Mouse (Mus musculus) large intestine, adult 2 months (tissue): ENCODE measurements around the gene Pmel. TPM values are rescaled to one million over a fixed set of nuclear protein-coding genes. Genes with fewer than 3 reads are reported as not detected.
"Not testable (repeated sequence)": the region's sequence is repeated elsewhere in the genome, so short reads cannot be mapped to it uniquely, and the experiment has no call there.

Source experiments
- DNase-seq: peaks from one replicate; pipeline ENCODE4 v3.0.0-alpha.2; 2012; ENCODE audit warnings: low read depth, low spot score
- WGBS: fragments of 180-500 bp; shearing (Covaris S2); methylation state at CpG from one replicate; pipeline ENCODE4 v1.1.7; 2018; 5-methylcytosine and 5-hydroxymethylcytosine counted together
- polyA plus RNA-seq: library from polyadenylated mRNA; depleted of rRNA; stranded (reverse); fragments of >200 nt; gene quantifications from 2 replicates; pipeline ENCODE4 v1.2.3, GENCODE M21; 2012

Pmel gene
- polyA plus RNA-seq, 1 experiment, result 2.8 TPM

DNA sequence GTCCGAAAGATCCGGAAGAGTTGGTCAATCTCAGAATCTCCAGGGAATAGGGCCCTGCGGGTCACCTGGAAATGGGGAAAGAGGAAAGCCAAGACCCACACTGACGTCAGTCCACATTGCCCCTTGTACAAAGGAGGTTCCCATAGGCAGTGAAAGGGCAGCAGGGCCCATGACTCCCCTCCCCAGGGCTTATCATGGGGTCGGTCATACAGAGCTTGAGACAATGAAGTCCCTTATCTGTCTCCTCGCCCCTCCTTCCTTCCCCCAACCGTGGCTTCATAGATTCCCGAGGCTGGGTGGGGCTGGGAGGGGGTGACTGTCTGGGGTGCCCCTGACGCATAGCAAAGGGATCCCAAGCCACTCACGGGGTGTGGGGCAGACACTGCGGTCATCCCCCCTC is 4.4 kb upstream of the Pmel start:
- DNase-seq, result no peak
- 60% methylated on average over 11 of the region's 11 CpGs for WGBS

DNA sequence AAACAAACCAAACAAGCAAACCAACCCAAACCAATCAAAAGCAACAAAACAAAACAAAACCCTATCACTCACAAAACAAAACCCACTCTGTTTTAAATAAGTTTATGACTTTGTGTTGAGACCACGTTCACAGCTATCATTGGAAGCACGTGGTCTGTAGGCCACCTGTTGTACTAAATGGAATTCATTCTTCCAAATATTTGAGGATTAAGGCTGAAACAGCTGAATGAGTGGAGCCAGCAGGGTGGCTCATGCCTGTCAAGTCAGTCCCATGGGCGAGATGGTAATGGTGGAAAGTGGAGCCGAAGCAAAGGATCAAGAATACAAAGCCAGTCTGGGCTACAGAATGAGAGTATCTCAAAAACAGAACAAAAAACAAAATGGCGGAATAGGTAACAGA is 3.3 kb upstream of the Pmel start:
- WGBS, result 84% methylated on average over 5 of the region's 5 CpGs
- DNase-seq, result no peak

DNA sequence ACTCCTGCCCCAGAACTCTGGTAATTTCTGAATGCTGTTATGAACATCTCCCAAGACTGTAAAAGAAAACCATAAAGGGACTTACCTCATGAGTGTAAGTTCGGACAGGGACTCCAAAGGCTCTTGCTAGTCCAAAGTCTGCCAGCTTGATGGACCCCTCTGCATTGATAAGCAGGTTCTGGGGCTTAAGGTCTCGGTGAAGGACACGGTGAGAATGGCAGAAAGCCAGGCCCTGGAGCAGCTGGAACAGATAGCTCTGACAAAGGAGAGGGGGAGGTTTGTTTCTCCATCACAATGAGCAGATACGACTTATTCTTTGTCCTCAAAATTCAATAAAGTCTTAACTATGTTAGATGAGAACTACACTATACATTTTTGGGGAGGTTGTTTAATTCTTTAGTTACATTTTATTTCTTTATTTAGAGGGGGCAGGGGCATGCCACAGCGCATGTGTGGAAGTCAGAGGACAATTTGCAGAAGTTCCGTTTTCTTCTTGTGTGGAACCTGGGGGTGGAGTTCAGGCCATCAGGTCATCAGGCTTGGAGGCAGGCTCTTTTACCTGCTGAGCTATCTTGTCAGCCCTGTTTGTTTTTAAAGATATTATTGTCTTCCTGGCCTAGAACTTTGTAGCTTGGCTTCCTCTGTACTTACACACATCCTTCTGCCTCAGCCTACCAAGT is 1.5 kb upstream of the Pmel start:
- DNase-seq, result no peak
- WGBS, result 57% methylated on average over 6 of the region's 6 CpGs

DNA sequence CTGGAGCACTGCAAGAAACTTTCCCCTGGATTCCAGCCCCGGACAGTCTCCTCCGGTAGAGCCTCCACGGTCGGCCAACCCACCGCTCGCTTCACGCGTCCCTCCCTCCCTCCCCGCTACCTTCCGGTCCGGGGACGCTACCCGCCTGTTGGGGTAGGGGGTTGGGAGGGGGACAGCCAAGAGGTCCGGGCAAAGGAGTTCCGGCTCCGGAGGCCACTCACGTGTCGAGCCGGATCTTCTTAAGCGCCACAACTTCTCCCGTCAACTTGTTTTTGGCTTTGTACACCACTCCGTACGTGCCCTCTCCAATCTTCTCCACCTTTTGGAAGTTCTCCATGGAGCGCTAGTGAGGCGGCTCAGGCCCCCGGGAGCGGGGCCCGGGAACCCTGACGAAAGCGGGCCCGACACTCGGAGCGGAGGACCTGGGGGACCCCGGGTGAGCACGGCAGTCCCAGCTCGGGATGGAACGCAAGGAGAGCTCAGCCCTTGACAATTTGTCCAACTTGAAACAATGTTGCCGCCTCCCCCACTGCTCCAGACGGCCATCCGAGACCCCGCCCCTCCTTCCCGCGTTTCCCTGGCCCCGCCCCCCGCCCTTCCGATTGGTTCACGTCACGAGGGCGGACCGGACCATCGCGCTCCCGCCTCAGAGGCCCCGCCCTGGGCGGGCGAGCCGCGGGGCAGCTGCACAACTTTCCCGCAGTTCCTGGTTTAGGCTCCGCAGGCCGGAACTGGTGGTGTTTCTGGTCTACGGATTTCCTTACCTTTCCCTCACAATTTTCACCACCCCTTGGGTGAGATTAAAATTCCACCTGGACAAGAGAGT is 709 bp downstream of the Pmel start, which contains the start of gene Cdk2:
TSS of gene Cdk2 (minus strand) at position 541 of the 826 bp plus-strand sequence.
- under 1% methylated on average over 60 of the region's 62 CpGs for WGBS
- DNase-seq, result peak; percentile 64

DNA sequence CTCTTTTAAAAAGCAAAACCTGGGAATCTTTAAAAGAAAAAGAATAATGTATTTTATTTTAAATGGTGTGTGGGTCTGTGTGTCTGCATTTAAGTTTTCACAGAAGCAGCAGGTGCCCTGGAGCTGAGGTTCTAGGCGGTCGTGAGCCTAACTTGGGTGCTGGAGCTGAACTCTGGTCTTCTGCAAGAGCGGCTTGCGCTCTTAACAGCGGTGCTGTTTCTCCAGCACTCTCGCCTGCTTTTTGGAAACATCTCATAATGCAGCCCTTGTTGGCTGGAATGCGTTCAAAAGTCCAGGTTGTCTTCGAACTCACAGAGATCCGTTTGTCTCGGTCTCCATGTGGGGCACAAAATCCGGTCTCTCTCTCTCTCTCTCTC is 1.3 kb downstream of the Pmel start:
- DNase-seq, result no peak
- 9% methylated on average over 11 of the region's 11 CpGs for WGBS

DNA sequence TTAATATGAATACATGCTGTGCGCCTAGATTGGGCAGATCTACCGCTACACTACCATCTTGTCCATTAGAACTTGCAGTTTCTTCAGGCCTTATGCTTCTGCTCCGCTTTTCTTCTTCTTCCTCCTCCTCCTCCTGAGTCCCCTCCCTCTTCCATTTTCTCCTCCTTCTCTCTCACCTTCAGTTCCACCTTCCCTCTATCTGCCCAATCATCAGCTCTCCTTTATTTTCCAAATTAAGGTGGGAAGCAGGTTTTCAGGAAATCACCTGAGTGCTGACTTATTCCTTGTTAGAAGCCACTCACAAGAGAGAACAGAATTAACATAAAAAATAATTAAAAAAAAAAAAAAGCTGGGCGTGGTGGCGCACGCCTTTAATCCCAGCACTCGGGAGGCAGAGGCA is 7.3 kb downstream of the Pmel start:
- 95% methylated on average over 7 of the region's 7 CpGs for whole genome bisulfite sequencing
- DNase-seq, result not testable (repeated sequence)

DNA sequence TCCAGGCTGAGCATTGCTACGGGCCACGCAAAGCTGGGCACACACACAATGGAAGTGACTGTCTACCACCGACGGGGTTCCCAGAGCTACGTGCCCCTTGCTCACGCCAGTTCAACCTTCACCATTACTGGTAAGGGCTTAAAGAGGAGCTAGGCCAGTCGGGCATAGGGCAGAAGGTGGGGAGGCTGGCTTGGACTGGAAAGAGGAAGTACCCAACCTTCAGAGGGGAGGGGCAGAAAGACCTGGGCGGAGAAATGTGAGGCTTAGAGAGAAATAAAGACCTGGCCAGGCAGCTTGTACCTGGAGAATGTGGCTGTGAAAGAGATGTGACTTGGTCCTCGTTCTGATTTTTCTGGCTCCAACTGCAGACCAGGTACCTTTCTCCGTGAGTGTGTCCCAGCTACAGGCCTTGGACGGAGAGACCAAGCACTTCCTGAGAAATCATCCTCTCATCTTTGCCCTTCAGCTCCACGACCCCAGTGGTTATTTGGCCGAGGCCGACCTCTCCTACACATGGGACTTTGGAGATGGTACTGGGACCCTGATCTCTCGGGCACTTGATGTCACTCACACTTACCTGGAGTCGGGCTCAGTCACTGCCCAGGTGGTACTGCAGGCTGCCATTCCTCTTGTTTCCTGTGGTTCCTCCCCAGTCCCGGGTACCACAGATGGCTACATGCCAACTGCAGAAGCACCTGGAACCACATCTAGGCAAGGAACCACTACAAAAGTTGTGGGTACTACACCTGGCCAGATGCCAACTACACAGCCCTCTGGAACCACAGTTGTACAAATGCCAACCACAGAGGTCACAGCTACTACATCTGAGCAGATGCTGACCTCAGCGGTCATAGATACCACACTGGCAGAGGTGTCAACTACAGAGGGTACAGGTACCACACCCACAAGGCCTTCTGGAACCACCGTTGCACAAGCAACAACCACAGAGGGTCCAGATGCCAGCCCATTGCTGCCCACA is 11.9 kb downstream of the Pmel start:
- DNase-seq, result no peak
- 70% methylated on average over 19 of the region's 19 CpGs for WGBS

DNA sequence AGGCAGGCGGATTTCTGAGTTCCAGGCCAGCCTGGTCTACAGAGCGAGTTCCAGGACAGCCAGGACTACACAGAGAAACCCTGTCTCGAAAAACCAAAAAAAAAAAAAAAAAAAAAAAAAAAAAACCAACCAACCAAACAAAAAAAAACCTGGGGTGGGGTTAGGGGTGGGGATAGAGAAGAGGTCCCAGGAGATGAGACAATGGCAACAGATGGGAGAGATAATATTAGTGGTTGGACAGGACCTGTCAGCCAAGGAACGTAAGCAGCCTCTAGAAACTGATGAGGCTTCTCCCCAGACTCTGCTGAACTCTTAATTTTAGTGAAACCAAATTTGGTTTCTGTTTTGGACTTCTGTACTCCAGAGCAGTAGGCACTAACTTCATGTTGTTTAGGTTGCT is 21.5 kb downstream of the Pmel start:
- WGBS, result 82% methylated on average over 4 of the region's 4 CpGs
- DNase-seq, result not testable (repeated sequence)

DNA sequence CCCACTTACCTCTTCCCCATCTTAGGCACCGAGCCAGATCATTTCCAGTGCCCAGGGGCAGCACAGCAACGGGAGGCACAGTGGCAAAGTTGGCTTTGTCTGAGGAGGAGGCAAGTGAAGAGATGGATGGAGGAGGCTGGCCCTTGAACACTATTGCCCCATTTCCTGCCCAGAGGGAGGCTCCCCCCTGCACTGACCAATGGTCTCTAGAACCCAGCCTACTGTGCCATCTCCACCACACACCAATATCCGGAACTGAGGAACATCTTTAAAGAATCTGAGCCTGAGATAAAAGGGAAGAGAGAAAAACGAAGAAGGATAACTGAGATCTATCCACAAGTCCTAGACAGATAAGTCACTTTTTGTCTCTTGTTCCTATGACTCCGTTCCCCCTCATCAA is 24.1 kb downstream of the Pmel start:
- DNase-seq, result no peak
- WGBS, result 92% methylated on average over 5 of the region's 5 CpGs

DNA sequence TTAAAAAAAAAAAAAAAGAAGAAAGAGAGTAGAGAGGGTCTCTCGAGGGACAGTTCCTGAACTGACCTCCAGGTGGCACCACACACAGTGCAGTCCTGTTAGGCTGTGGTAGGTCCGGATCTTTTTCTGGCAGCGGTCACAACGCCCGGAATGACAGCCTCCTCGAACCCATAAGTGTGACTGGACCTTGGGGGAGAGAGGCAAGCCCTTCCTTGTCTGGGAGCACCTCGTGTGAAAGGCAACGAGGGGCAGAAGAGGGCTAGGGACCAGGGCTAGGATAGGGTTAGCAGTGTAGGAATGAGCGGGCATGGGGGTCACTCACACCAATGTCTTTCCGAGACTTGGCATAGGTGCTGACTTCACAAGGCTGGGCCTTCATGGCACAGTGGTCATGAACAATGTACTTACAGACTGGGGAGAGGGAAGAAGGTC is 27.0 kb downstream of the Pmel start:
- 27% methylated on average over 10 of the region's 10 CpGs for WGBS

DNA sequence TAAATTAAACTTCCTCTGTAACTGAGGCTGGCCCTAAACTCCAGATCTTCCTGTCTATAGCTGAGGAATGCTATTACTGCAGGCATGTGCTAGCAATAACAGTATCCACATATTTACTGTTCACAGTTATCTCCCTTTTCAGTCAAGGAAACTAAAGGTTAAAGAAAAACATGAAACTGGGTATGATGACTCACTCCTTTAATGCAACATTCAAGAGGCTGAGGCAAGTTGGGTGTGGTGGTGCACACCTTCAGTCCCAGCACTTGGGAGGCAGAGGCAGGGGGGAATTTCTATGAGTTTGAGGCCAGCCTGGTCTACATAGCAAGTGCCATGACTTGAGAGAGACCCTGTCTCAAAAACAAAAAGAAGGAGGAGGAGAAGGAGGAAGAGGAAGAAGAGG is 28.0 kb downstream of the Pmel start:
- DNase-seq, result no peak

More for the DNA sequence above, 27.0 kb downstream of the Pmel start:
- no peak for DNase-seq

DNA sequence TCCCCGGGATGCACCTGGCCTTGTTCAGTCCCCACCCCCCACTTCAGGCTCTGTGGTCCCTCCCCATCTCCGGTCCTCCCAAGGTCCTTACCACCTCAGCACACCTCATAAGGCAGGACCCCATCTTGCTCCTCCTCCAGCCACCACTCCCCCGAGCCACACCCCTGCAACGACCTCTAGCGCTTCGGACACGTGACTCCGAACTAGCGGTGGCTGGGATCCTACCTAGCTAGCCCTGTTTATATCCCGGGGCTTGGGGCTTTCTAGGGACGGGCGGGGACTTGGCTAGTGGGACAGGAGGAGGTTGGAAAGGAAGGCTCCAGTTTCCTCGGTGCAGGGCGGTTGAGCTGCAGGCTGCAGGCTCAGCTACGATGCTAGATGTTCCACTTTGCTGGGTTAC is 33.4 kb downstream of the Pmel start:
- 16% methylated on average over 15 of the region's 15 CpGs for WGBS
- no peak for DNase-seq

DNA sequence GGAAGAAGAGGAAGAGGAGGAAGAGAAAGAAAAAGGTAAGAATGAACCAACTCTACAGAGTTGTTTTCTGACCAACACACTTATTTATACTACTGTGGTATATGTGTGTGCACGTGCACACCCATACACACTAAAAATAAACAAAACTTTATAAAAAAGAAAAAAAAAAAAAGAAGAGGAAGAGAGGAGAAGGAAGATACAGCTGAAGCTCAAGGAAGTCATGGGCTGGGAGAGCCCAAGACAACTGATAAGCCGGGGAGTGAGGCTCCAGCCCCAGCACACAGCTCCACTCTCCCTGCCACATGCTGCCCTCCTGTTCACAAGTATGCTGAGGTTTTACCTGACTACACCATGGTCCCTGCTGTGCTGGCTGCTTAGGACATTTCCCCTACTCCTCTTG is 36.3 kb downstream of the Pmel start:
- no peak for DNase-seq
- 36% methylated on average over 2 of the region's 2 CpGs for WGBS

DNA sequence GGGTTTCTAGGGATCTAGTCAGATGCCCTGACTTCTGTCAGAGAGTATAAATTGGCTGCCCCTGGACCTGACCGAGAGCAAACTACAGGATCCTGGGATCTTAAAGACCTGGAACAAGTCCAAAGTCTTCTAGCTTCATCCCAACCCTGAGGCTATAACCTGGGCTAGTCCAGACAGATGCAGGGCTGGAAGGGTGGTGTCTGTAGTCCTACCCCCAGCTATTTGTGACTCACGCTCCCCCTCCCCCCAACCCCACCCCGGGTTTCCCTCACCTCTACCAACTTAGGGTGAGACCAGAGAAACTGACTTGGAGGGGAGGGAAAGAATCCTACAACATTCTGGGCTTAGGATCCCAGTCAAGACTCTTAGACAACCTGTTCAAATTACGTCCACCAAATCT is 38.6 kb downstream of the Pmel start:
- DNase-seq, result peak; percentile 58
- 10% methylated on average over 4 of the region's 4 CpGs for WGBS

DNA sequence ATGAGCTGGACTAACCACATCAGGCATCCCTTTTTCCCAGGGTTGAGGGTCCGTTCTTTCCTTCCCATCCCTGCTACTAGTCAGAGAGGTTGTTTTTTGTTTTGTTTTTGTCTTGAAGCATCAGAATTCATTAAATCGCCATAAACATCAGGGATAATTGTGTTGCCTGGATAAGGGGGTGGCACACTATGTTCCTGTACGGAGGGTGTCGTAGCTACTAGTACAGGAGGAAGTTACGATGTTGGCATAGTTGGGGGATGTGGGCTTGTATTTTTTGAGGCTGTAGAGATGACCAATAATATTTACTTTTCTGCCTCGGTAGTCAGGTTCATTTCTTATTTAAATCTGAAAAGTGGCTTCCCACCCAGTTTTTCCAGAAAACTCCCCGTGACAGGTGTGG is 39.2 kb downstream of the Pmel start:
- no peak for DNase-seq
- 1% methylated on average over 7 of the region's 7 CpGs for WGBS

DNA sequence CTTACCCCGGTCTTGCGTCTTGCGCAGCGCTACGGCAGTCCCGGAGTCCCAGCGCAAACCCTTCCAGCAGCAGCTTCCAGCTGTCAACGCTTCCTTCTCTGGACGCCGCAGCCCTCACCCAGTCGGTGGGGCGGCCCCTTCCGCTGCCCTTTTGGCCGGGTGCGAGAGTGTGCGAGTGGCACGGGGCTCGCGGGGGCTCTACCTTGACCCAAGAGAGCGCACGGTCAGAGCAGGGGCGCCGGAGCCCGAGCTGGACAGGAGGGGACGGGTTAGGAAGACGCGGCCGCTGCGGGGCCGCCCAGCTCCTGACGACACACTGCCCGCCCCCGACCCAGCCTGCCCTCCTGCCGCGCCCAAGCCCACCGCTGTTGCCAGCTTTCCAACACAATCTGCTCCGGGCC is 39.8 kb downstream of the Pmel start:
- under 1% methylated on average over 37 of the region's 37 CpGs for WGBS
- DNase-seq, result no peak

DNA sequence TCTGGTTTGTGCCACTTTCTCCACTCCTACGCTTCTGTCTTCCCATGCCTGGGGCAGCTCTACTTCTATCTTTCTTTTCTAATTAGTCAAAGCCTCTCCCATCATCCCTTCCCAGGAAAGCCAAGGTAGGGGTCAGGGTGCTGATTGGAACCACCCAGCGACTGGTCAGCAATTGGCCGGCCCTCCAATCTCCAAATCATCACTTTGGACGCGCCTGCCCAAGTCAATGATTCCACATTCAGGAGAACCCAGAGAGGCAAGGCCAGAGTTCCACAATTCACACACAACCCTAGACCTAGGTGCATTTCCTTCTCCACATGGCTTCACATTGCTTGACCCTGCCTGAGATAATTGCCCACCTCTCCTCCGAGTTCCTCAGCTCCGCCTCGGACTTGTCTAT is 40.2 kb downstream of the Pmel start:
- peak; percentile 35 for DNase-seq
- 11% methylated on average over 8 of the region's 8 CpGs for WGBS

DNA sequence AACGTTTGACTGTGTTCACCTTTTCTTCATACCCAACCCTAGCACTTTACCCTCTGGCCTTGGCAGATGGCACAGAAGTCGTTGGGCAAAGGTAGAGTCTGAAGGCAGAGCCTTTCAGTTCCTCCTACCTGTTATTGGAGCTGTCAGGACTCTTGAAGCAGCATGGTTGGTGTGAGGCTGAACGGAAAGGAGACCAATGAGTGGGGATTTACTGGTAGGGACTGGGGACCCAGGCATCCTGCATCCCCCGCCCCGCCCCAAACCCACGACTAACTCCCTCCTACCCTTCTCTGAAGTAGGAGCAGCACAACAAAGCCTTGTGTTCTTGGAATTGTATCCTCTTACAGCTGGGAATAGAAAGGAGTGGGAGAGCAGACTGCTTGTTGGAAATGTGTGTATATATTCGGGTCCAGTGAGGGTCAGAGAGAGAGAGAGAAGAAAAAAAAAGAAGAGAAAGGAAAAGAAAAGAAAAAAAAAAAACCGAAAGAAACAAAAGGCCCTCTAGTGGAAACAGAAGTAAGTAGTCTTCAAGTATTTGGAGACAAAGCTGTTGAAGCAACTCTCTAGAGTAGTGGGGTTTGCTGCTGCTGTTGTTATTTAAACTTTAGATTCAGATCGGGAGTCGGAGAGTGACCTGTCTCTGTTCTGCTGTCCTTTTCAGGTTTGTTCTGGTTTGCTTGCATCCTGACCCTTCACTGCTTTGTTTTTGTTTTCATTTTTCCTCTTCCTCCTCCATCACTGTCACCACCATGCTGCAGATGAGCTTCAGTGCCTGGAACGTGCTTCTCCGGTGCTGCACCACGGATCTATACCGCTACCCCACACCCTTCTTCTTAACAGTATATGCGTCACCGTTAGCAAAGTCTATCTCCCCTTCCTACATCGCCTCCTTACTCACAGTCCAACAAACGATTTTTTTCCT is 40.9 kb downstream of the Pmel start, which contains the start of gene Dgka:
TSS of gene Dgka (minus strand) at position 176 of the 922 bp plus-strand sequence.
- peak; percentile 58 for DNase-seq
- WGBS, result 9% methylated on average over 18 of the region's 18 CpGs
